Mouse (Mus musculus) forebrain, embryonic 14.5 days (tissue): ENCODE measurements around the gene Pop4. TPM values are rescaled to one million over a fixed set of nuclear protein-coding genes. Genes with fewer than 3 reads are reported as not detected.

Experiments used
- ATAC-seq: fragments of 200-750 bp; cut with Nextera tagmentation; 2 replicates; pipeline ENCODE4 v1.8.0; 2017; ENCODE audit warnings: mild to moderate bottlenecking, moderate library complexity
- DNase-seq: peaks from one replicate; pipeline ENCODE4 v3.0.0-alpha.2; 2015; ENCODE audit warnings: low spot score
- H3K27ac ChIP-seq: fragments of 300-500 bp; sonication (generic); 2 replicates; pipeline ENCODE4 v1.5.1; 2014; ENCODE audit warnings: low read depth, mild to moderate bottlenecking, control low read depth, low read length, moderate library complexity
- H3K27me3 ChIP-seq: fragments of 300-500 bp; sonication (generic); replicated peaks from 2 replicates; pipeline ENCODE4 v1.6.1; 2014; ENCODE audit warnings: low read length, control low read depth, mixed read lengths; ENCODE audit not compliant: control insufficient read depth, insufficient read depth
- H3K36me3 ChIP-seq: fragments of 300-500 bp; sonication (generic); 2 replicates; pipeline ENCODE4 v1.6.1; 2014; ENCODE audit warnings: low read length, control low read depth; ENCODE audit not compliant: control insufficient read depth, insufficient read depth
- H3K4me1 ChIP-seq: fragments of 300-500 bp; sonication (generic); 2 replicates; pipeline ENCODE4 v1.6.1; 2014; ENCODE audit warnings: antibody characterized with exemption, low read length, control low read depth; ENCODE audit not compliant: control insufficient read depth, insufficient read depth
- H3K4me2 ChIP-seq: fragments of 300-500 bp; sonication (generic); 2 replicates; pipeline ENCODE4 v1.6.1; 2014; ENCODE audit warnings: mild to moderate bottlenecking, control low read depth, low read length
- H3K4me3 ChIP-seq: fragments of 300-500 bp; sonication (generic); 2 replicates; pipeline ENCODE4 v1.5.1; 2014; ENCODE audit warnings: low read depth, low read length, control low read depth
- H3K9ac ChIP-seq: fragments of 300-500 bp; sonication (generic); 2 replicates; pipeline ENCODE4 v1.6.1; 2014; ENCODE audit warnings: mild to moderate bottlenecking, low read length, control low read depth, moderate library complexity
- H3K9me3 ChIP-seq: fragments of 300-500 bp; sonication (generic); replicated peaks from 2 replicates; pipeline ENCODE4 v1.6.1; 2016; ENCODE audit warnings: low read length, control low read depth, mixed read lengths; ENCODE audit not compliant: control insufficient read depth
- WGBS: fragments of 180-500 bp; shearing (Covaris S2); extraction: QIAGEN DNeasy Blood & Tissue Kit; methylation state at CpG from one replicate; pipeline ENCODE4 v1.1.7; 2014; 5-methylcytosine and 5-hydroxymethylcytosine counted together
- polyA plus RNA-seq: library from polyadenylated mRNA; unstranded; fragments of >200 nt; fragmentation: Nextera tagmentation; extraction: Ambion mirVana; gene quantifications from 2 replicates; pipeline ENCODE4 v1.2.1, GENCODE M21; 2014

The Pop4 gene
- polyA plus RNA-seq, 1 experiment from 2014 or later, result 117 TPM

- H3K9ac ChIP-seq, result no peak overlapping the region
- no peak overlapping the region for H3K27ac ChIP-seq
- DNase-seq, result no peak
- no peaks in the 10 kb centered on the region for H3K27me3 ChIP-seq
- H3K36me3 ChIP-seq, result no peaks in the 10 kb centered on the region
- H3K9me3 ChIP-seq, result no peaks in the 10 kb centered on the region
- WGBS, result 84% methylated on average over 7 of the region's 7 CpGs
- no peak for ATAC-seq
- H3K4me2 ChIP-seq, result no peak overlapping the region
- H3K4me1 ChIP-seq, result no peaks in the 10 kb centered on the region
- no peak overlapping the region for H3K4me3 ChIP-seq
These were observed 55.9 kb downstream of the Pop4 start for GRCm38 (mm10) chr7:38215281-38215680.

- Histone ChIP-seq H3K4me1 (no peaks in the 10 kb centered on the region), H3K9me3 (no peaks in the 10 kb centered on the region), H3K4me3 (no peak overlapping the region), H3K27me3 (no peaks in the 10 kb centered on the region), H3K9ac (no peak overlapping the region), H3K4me2 (no peak overlapping the region), H3K27ac (no peak overlapping the region), H3K36me3 (no peaks in the 10 kb centered on the region)
- no peak for ATAC-seq
- WGBS, result 80% methylated on average over 5 of the region's 5 CpGs
- DNase-seq, result no peak
These were observed 56.6 kb downstream of the Pop4 start for GRCm38 (mm10) chr7:38214473-38215214.

DNA sequence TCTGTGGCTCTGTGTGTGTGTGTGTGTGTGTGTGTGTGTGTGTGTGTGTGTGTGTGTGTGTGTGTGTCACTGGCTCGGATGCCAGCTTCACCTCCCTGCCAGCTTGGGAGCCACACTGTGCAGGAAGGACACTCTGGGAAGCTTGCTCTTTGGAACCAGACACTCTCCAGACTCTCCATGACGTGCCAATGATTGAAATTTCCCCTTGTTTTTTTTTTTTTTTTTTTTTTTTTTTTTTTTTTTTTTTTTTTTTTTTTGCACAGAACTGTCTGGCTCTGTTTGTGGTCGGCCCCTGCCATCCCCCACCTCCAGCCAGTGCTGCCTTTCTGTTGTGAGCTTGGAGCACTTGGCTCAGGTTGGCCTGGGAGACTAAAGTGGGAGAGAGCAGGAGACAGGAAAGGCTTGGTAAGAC, 58.6 kb downstream of the Pop4 start:
- no peak overlapping the region for H3K9ac ChIP-seq
- no peak overlapping the region for H3K4me2 ChIP-seq
- WGBS, result 63% methylated on average over 2 of the region's 3 CpGs

More for the DNA sequence above, 58.6 kb downstream of the Pop4 start:
- Histone ChIP-seq H3K27ac (no peak overlapping the region), H3K4me3 (no peak overlapping the region), H3K9me3 (no peaks in the 10 kb centered on the region), H3K36me3 (no peaks in the 10 kb centered on the region), H3K4me1 (no peaks in the 10 kb centered on the region), H3K27me3 (no peaks in the 10 kb centered on the region)
- DNase-seq (no peak), ATAC-seq (no peak)

Other genes with a start within 250 kb of the Pop4 start
- gene Uri1, start 247.9 kb downstream of the Pop4 start, polyA plus RNA-seq, result 28.6 and 31.7 TPM in 2 replicates
- 17.0 and 18.5 TPM in 2 replicates for gene Ccne1, start 163.9 kb downstream of the Pop4 start, polyA plus RNA-seq
- gene 1600014C10Rik, start 88.2 kb downstream of the Pop4 start, polyA plus RNA-seq, result 18.4 and 19.9 TPM in 2 replicates
- gene Plekhf1, start 43.4 kb downstream of the Pop4 start, polyA plus RNA-seq, result 0.80 and 0.81 TPM in 2 replicates